Mouse (Mus musculus) neural tube, embryonic 10.5 days (tissue): ENCODE results near the gene Npas1.

ENCODE experiments used
- DNase-seq: peaks from one replicate; pipeline ENCODE4 v3.0.0-alpha.2; 2017; ENCODE audit warnings: low spot score; ENCODE audit errors: extremely low spot score

Npas1 gene

DNA sequence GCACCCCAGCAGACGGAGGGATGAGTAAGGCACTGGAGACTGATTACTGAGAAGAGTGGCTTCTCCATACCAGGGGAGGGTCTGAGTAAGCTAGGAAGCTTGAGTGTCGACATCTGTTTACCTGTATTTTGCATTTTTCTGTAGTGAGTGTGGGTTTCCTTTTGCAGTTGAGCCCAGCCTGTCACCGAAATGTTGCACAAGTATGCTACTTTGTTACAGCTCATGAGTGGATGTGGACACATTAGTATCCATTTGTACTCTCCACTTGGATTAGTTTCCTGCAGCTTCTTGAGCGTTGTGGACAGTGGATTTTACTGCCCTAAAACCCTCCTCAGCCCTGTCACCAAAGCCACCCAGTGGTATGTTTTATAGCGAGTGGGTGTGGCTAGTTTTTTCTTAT, 58.8 kb downstream of the Npas1 start:
- no peak for DNase-seq

- DNase-seq: no peak
Measured at GRCm38 (mm10) chr7:16417141-16417771, 60.3 kb downstream of the Npas1 start.

DNA sequence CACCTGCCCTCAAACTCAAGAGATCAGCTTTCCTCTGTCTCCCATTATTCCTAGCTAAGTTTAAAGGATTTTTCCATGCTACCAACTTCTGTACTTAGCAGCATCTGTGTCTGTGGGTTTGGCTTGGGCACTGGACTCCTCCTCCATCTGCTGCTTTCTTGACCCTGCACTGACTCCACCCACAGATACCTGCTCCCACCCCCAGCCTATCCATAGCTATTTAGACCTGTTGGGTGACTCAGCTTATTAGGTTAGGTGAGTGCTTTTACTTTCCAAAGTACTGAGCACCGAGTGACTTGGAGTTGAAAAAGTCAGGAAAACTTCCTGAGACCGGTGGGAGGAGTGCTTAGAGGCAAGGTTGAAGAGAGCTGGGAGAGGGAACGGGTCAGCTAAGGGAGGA, 62.1 kb downstream of the Npas1 start:
- DNase-seq: no peak

GRCm38 (mm10) chr7:16412930-16413329, 64.6 kb downstream of the Npas1 start:
- no peak for DNase-seq

DNA sequence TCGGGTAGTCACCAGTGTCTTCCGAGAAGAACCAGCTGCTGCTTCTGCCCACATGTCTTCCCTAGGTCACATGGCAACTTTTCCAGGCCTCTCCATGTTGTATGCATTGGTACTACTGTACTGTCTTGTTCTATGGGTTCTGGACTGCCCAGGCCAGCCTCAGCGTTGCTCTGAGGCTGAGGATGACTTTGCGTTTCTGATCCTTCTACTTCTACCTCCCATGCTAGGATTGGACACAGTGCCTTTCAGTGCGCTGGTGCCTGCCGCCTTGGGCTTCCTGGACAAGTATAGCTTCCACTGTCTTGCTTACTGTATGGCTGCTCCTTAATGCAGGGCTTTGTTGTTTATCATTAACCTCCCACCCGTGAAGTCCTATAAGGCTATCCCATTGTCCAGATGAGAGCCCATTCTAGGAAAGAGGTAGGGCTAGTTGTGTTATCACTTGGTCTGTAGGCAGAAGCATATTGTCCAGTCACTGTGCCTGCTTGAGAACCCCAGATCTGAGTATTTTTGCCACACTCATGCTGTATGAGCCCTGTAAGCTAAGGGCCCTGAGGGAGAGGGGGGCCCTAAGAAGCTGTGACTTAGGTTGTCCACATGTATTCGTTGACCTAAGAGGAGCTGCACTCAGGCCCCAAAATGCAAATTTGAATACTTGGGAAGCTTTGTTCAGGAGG, 65.2 kb downstream of the Npas1 start:
- no peak for DNase-seq

DNA sequence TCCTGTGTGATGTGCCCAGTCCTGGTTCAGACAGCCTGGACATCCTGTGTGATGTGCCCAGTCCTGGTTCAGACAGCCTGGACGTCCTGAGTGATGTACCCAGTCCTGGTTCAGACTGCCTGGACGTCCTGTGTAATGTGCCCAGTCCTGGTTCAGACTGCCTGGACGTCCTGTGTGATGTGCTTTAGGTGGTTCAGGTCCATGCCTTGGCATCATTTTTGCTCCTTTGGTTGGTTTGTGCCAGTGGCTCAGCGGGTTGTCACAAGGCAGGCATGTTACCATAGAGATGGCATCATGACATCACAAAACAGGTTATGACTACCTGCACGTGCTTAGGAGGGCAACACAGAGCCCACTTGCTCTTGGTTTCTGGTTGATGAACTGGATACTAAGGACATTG, 66.4 kb downstream of the Npas1 start:
- DNase-seq: no peak

- no peak for DNase-seq
Measured at GRCm38 (mm10) chr7:16406978-16407377, 70.5 kb downstream of the Npas1 start.
